Mouse (Mus musculus) neural tube, embryonic 14.5 days (tissue): ENCODE results near the gene Mpped2. TPM values are rescaled to one million over a fixed set of nuclear protein-coding genes. Genes with fewer than 3 reads are reported as not detected.

Experiments
- ATAC-seq: fragments of 200-750 bp; cut with Nextera tagmentation; 2 replicates; pipeline ENCODE4 v1.8.0; 2017; ENCODE audit warnings: low read depth, mild to moderate bottlenecking, moderate TSS enrichment, moderate library complexity
- H3K27ac ChIP-seq: fragments of 300-500 bp; sonication (generic); 2 replicates; pipeline ENCODE4 v1.5.1; 2014; ENCODE audit warnings: low read depth, mild to moderate bottlenecking, control low read depth, low read length, moderate library complexity, mixed read lengths
- H3K27me3 ChIP-seq: fragments of 300-500 bp; sonication (generic); 2 replicates; pipeline ENCODE4 v1.6.1; 2014; ENCODE audit warnings: low read length; ENCODE audit not compliant: control insufficient read depth, insufficient read depth
- H3K36me3 ChIP-seq: fragments of 300-500 bp; sonication (generic); 2 replicates; pipeline ENCODE4 v1.6.1; 2014; ENCODE audit warnings: low read length, mixed read lengths; ENCODE audit not compliant: control insufficient read depth, insufficient read depth
- H3K4me1 ChIP-seq: fragments of 300-500 bp; sonication (generic); 2 replicates; pipeline ENCODE4 v1.6.1; 2014; ENCODE audit warnings: low read length; ENCODE audit not compliant: control insufficient read depth, insufficient read depth
- H3K4me2 ChIP-seq: fragments of 300-500 bp; sonication (generic); 2 replicates; pipeline ENCODE4 v1.6.1; 2014; ENCODE audit warnings: mild to moderate bottlenecking, low read depth, low read length, control low read depth
- H3K4me3 ChIP-seq: fragments of 300-500 bp; sonication (generic); 2 replicates; pipeline ENCODE4 v1.5.1; 2014; ENCODE audit warnings: low read depth, low read length, control low read depth, mixed read lengths
- H3K9ac ChIP-seq: fragments of 300-500 bp; sonication (generic); replicated peaks from 2 replicates; pipeline ENCODE4 v1.6.1; 2014; ENCODE audit warnings: low read depth, mild to moderate bottlenecking, control low read depth, low read length, mixed read lengths
- H3K9me3 ChIP-seq: fragments of 300-500 bp; sonication (generic); 2 replicates; pipeline ENCODE4 v1.6.1; 2016; ENCODE audit warnings: low read length; ENCODE audit not compliant: control insufficient read depth
- WGBS: fragments of 180-500 bp; shearing (Covaris S2); extraction: QIAGEN DNeasy Blood & Tissue Kit; methylation state at CpG from one replicate; pipeline ENCODE4 v1.1.7; 2014; 5-methylcytosine and 5-hydroxymethylcytosine counted together
- polyA plus RNA-seq: library from polyadenylated mRNA; unstranded; fragments of >200 nt; fragmentation: Nextera tagmentation; extraction: Ambion mirVana; gene quantifications from 2 replicates; pipeline ENCODE4 v1.2.1, GENCODE M21; 2014

Mpped2 gene
- 239 and 242 TPM in 2 replicates for polyA plus RNA-seq

GRCm38 (mm10) chr2:106692783-106693701, at the start of gene Mpped2:
Gene Mpped2, plus strand, starts transcription at chr2:106693269.
- peak within 1 kb of the TSS; percentile 99 for H3K9ac ChIP-seq
- no peaks in the 10 kb centered on the region for H3K9me3 ChIP-seq
- no peaks in the 10 kb centered on the region for H3K36me3 ChIP-seq
- H3K27me3 ChIP-seq: no peaks in the 10 kb centered on the region
- H3K4me2 ChIP-seq: peak within 1 kb of the TSS; percentile 88
- H3K27ac ChIP-seq: peak within 1 kb of the TSS; percentile 100
- H3K4me3 ChIP-seq: peak within 1 kb of the TSS; percentile 93
- WGBS: 1% methylated on average over 55 of the region's 56 CpGs
- peaks cover 8% of the 10 kb centered on the region; the same call in 1 of the 2 replicates for H3K4me1 ChIP-seq
- peak; percentile 76 for ATAC-seq

- no peaks in the 10 kb centered on the region for H3K9me3 ChIP-seq
- no peak overlapping the region for H3K27ac ChIP-seq
- no peak overlapping the region for H3K9ac ChIP-seq
- peaks cover 5% of the 10 kb centered on the region; the same call in 1 of the 2 replicates for H3K4me1 ChIP-seq
- no peak overlapping the region for H3K4me3 ChIP-seq
- WGBS: 95% methylated on average over 3 of the region's 3 CpGs
- no peaks in the 10 kb centered on the region for H3K36me3 ChIP-seq
- no peak overlapping the region for H3K4me2 ChIP-seq
- no peaks in the 10 kb centered on the region for H3K27me3 ChIP-seq
- ATAC-seq: no peak
Observed at GRCm38 (mm10) chr2:106644782-106645181, 48.3 kb upstream of the Mpped2 start.

GRCm38 (mm10) chr2:106649686-106650570, 43.1 kb upstream of the Mpped2 start:
- Histone ChIP-seq H3K4me1 (peaks cover 5% of the 10 kb centered on the region; the same call in 1 of the 2 replicates), H3K9ac (peak overlapping the region; percentile 37), H3K27ac (peak overlapping the region; percentile 71), H3K4me3 (peak overlapping the region; percentile 33), H3K36me3 (no peaks in the 10 kb centered on the region), H3K4me2 (peak overlapping the region; percentile 44), H3K27me3 (no peaks in the 10 kb centered on the region), H3K9me3 (no peaks in the 10 kb centered on the region)
- 6% methylated on average over 25 of the region's 25 CpGs for WGBS
- peak; percentile 99 for ATAC-seq

GRCm38 (mm10) chr2:106652151-106652550, 40.9 kb upstream of the Mpped2 start:
- Histone ChIP-seq H3K4me3 (no peak overlapping the region), H3K27ac (no peak overlapping the region), H3K27me3 (no peaks in the 10 kb centered on the region), H3K9me3 (no peaks in the 10 kb centered on the region), H3K4me1 (peaks cover 5% of the 10 kb centered on the region; the same call in 1 of the 2 replicates), H3K4me2 (no peak overlapping the region), H3K36me3 (no peaks in the 10 kb centered on the region), H3K9ac (no peak overlapping the region)
- WGBS: 73% methylated on average over 8 of the region's 8 CpGs
- ATAC-seq: no peak

GRCm38 (mm10) chr2:106652741-106653140, 40.3 kb upstream of the Mpped2 start:
- no peaks in the 10 kb centered on the region for H3K36me3 ChIP-seq
- H3K4me2 ChIP-seq: no peak overlapping the region
- no peak overlapping the region for H3K4me3 ChIP-seq
- no peak overlapping the region for H3K27ac ChIP-seq
- ATAC-seq: no peak
- WGBS: 94% methylated on average over 4 of the region's 4 CpGs
- no peak overlapping the region for H3K9ac ChIP-seq
- no peaks in the 10 kb centered on the region for H3K27me3 ChIP-seq
- H3K9me3 ChIP-seq: no peaks in the 10 kb centered on the region
- peaks cover 5% of the 10 kb centered on the region; the same call in 1 of the 2 replicates for H3K4me1 ChIP-seq

- 87% methylated on average over 4 of the region's 4 CpGs for whole genome bisulfite sequencing
- H3K4me3 ChIP-seq: no peak overlapping the region
Observed at GRCm38 (mm10) chr2:106653261-106653660, 39.8 kb upstream of the Mpped2 start.

GRCm38 (mm10) chr2:106655271-106655670, 37.8 kb upstream of the Mpped2 start:
- no peaks in the 10 kb centered on the region for H3K9me3 ChIP-seq
- ATAC-seq: no peak

More at GRCm38 (mm10) chr2:106653261-106653660, 39.8 kb upstream of the Mpped2 start:
- Histone ChIP-seq H3K4me2 (no peak overlapping the region), H3K27me3 (no peaks in the 10 kb centered on the region), H3K9me3 (no peaks in the 10 kb centered on the region), H3K36me3 (no peaks in the 10 kb centered on the region), H3K27ac (no peak overlapping the region), H3K4me1 (peaks cover 5% of the 10 kb centered on the region; the same call in 1 of the 2 replicates), H3K9ac (no peak overlapping the region)
- ATAC-seq: no peak

GRCm38 (mm10) chr2:106665271-106665670, 27.8 kb upstream of the Mpped2 start:
- H3K9me3 ChIP-seq: no peaks in the 10 kb centered on the region
- H3K4me3 ChIP-seq: no peak overlapping the region
- no peaks in the 10 kb centered on the region for H3K4me1 ChIP-seq
- no peak overlapping the region for H3K4me2 ChIP-seq
- ATAC-seq: no peak
- no peak overlapping the region for H3K9ac ChIP-seq
- H3K36me3 ChIP-seq: no peaks in the 10 kb centered on the region
- no peaks in the 10 kb centered on the region for H3K27me3 ChIP-seq
- WGBS: 58% methylated on average over 11 of the region's 11 CpGs
- no peak overlapping the region for H3K27ac ChIP-seq

More at GRCm38 (mm10) chr2:106655271-106655670, 37.8 kb upstream of the Mpped2 start:
- Histone ChIP-seq H3K4me1 (no peaks in the 10 kb centered on the region), H3K36me3 (no peaks in the 10 kb centered on the region), H3K4me2 (no peak overlapping the region), H3K27ac (no peak overlapping the region), H3K27me3 (no peaks in the 10 kb centered on the region), H3K4me3 (no peak overlapping the region), H3K9ac (no peak overlapping the region)
- WGBS: 77% methylated on average over 4 of the region's 4 CpGs
